Mouse (Mus musculus): ENCODE measurements around the gene Mknk2.

- TF ChIP-seq CTCF (IDR thresholded peaks at IDR 0.05; ENCODE audit: low read depth) (no peak), EP300 (IDR thresholded peaks at IDR 0.05; ENCODE audit: low read depth) (no peak)
Measured at GRCm38 (mm10) chr10:80680260-80680696, 2.4 kb upstream of the Mknk2 start.
